Mouse (Mus musculus) spleen, adult 2 months (tissue): Measurements from ENCODE around the gene Mical3.

Experiments
- CTCF ChIP-seq: fragments of 200-500 bp; IDR thresholded peaks from 2 replicates; pipeline ENCODE4 v1.5.1; 2011; ENCODE audit warnings: mild to moderate bottlenecking, inconsistent platforms; ENCODE audit not compliant: insufficient read depth, insufficient read length, insufficient replicate concordance; ENCODE audit errors: extremely low read depth
- POLR2A ChIP-seq: fragments of 200-500 bp; IDR thresholded peaks from 2 replicates; pipeline ENCODE4 v1.6.1; 2011; ENCODE audit warnings: low read depth, low read length, inconsistent platforms

DNA sequence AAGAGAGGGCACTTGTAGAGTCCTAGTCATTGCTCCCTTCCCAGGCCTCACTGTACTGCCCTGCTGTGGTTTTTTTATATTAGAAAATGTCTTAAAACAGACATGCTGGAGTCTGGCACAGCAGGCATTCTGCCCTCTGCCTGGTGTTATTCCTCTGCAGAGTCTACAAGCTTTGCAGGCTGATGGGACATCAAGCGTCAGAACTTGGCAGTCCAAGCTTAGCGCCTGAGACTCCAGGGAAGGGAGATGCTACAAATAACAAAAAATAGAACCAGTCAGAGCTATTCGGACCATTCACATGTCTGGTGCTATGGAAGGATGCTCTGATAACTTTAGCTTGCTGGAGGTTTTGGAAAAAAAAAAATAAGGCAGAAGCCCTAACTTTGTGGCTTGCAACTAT lies 144.6 kb downstream of the Mical3 start:
- TF ChIP-seq POLR2A (no peak), CTCF (no peak)
